Mouse (Mus musculus) stomach, embryonic 14.5 days (tissue): Measurements from ENCODE around the gene Fam234b. TPM values are rescaled to one million over a fixed set of nuclear protein-coding genes. Genes with fewer than 3 reads are reported as not detected.

ENCODE experiments used
- ATAC-seq: fragments of 200-750 bp; cut with Nextera tagmentation; 2 replicates; pipeline ENCODE4 v1.8.0; 2017; ENCODE audit warnings: low read depth, moderate TSS enrichment; ENCODE audit not compliant: insufficient number of reproducible peaks, insufficient read depth, low FRiP score
- H3K27ac ChIP-seq: fragments of 300-500 bp; sonication (generic); 2 replicates; pipeline ENCODE4 v1.5.1; 2014; ENCODE audit warnings: mild to moderate bottlenecking, low read length, moderate library complexity, mixed read lengths
- H3K27me3 ChIP-seq: fragments of 300-500 bp; sonication (generic); 2 replicates; pipeline ENCODE4 v1.6.1; 2014; ENCODE audit warnings: low read length, control low read depth, mixed read lengths; ENCODE audit not compliant: control insufficient read depth, insufficient read depth
- H3K36me3 ChIP-seq: fragments of 300-500 bp; sonication (generic); 2 replicates; pipeline ENCODE4 v1.6.1; 2014; ENCODE audit warnings: mild to moderate bottlenecking, control low read depth, low read length, moderate library complexity, mixed read lengths; ENCODE audit not compliant: control insufficient read depth, insufficient read depth
- H3K4me1 ChIP-seq: fragments of 300-500 bp; sonication (generic); 2 replicates; pipeline ENCODE4 v1.6.1; 2014; ENCODE audit warnings: low read length, control low read depth, mixed read lengths; ENCODE audit not compliant: control insufficient read depth, insufficient read depth
- H3K4me2 ChIP-seq: fragments of 300-500 bp; sonication (generic); replicated peaks from 2 replicates; pipeline ENCODE4 v1.6.1; 2014; ENCODE audit warnings: low read depth, low read length, control low read depth
- H3K4me3 ChIP-seq: fragments of 300-500 bp; sonication (generic); 2 replicates; pipeline ENCODE4 v1.5.1; 2014; ENCODE audit warnings: low read depth, low read length, control low read depth
- H3K9ac ChIP-seq: fragments of 300-500 bp; sonication (generic); replicated peaks from 2 replicates; pipeline ENCODE4 v1.6.1; 2014; ENCODE audit warnings: low read depth, mild to moderate bottlenecking, control low read depth, low read length, moderate library complexity, mixed read lengths
- H3K9me3 ChIP-seq: fragments of 300-500 bp; sonication (generic); 2 replicates; pipeline ENCODE4 v1.6.1; 2016; ENCODE audit warnings: low read depth, low read length, control low read depth; ENCODE audit not compliant: control insufficient read depth
- WGBS: fragments of 180-500 bp; shearing (Covaris S2); extraction: QIAGEN DNeasy Blood & Tissue Kit; methylation state at CpG from one replicate; pipeline ENCODE4 v1.1.7; 2014; 5-methylcytosine and 5-hydroxymethylcytosine counted together
- polyA plus RNA-seq: library from polyadenylated mRNA; unstranded; fragments of >200 nt; fragmentation: Nextera tagmentation; extraction: Ambion mirVana; gene quantifications from 2 replicates; pipeline ENCODE4 v1.2.1, GENCODE M21; 2014

Fam234b gene
- polyA plus RNA-seq, 1 experiment from 2014 or later: 26.2 TPM

DNA sequence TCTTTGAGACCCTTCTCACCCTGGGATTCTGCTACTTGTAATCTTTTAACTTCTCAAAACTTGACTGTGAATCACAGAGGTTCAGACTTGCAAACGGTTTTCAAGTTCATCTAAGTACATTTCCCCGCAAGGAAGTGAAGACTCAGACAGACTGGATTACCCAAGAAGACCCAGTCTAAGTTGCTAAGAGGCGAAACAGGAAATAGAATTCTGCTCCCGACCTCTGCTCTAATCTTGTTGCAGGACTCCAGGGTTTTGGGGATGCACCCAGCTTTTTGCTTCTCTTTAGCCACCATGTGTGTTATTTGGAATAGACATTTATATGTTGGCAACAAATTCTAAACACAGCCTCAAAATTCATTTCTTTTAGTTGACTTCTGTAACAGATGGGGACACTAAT is 36.4 kb upstream of the Fam234b start:
- peaks cover 5% of the 10 kb centered on the region; the same call in 1 of the 2 replicates for H3K4me1 ChIP-seq
- H3K4me2 ChIP-seq: no peak overlapping the region
- no peaks in the 10 kb centered on the region for H3K36me3 ChIP-seq
- no peak overlapping the region for H3K9ac ChIP-seq
- H3K27me3 ChIP-seq: no peaks in the 10 kb centered on the region
- no peaks in the 10 kb centered on the region for H3K9me3 ChIP-seq
- no peak for ATAC-seq
- WGBS: 57% methylated on average over 4 of the region's 4 CpGs
- H3K27ac ChIP-seq: no peak overlapping the region
- H3K4me3 ChIP-seq: no peak overlapping the region

GRCm38 (mm10) chr6:135162311-135162710 is 35.5 kb upstream of the Fam234b start:
- no peak overlapping the region for H3K27ac ChIP-seq
- no peak overlapping the region for H3K4me2 ChIP-seq
- H3K4me3 ChIP-seq: no peak overlapping the region
- no peaks in the 10 kb centered on the region for H3K27me3 ChIP-seq
- WGBS: 85% methylated on average over 3 of the region's 3 CpGs
- ATAC-seq: no peak
- no peak overlapping the region for H3K9ac ChIP-seq
- no peaks in the 10 kb centered on the region for H3K36me3 ChIP-seq
- H3K9me3 ChIP-seq: no peaks in the 10 kb centered on the region
- H3K4me1 ChIP-seq: peaks cover 5% of the 10 kb centered on the region; the same call in 1 of the 2 replicates

- Histone ChIP-seq H3K27ac (no peak overlapping the region), H3K9ac (no peak overlapping the region), H3K27me3 (no peaks in the 10 kb centered on the region), H3K9me3 (no peaks in the 10 kb centered on the region), H3K4me1 (peaks cover 5% of the 10 kb centered on the region; the same call in 1 of the 2 replicates), H3K4me3 (no peak overlapping the region), H3K36me3 (no peaks in the 10 kb centered on the region), H3K4me2 (no peak overlapping the region)
- ATAC-seq: no peak
- 63% methylated on average over 4 of the region's 4 CpGs for WGBS
These were observed 34.9 kb upstream of the Fam234b start for GRCm38 (mm10) chr6:135162861-135163260.

- Histone ChIP-seq H3K9ac (no peak overlapping the region), H3K4me3 (no peak overlapping the region), H3K36me3 (no peaks in the 10 kb centered on the region), H3K4me1 (peaks cover 5% of the 10 kb centered on the region; the same call in 1 of the 2 replicates), H3K27me3 (no peaks in the 10 kb centered on the region), H3K27ac (no peak overlapping the region), H3K4me2 (no peak overlapping the region), H3K9me3 (no peaks in the 10 kb centered on the region)
- WGBS: 56% methylated on average over 3 of the region's 3 CpGs
- no peak for ATAC-seq
These were observed 32.6 kb upstream of the Fam234b start for GRCm38 (mm10) chr6:135165191-135165590.

DNA sequence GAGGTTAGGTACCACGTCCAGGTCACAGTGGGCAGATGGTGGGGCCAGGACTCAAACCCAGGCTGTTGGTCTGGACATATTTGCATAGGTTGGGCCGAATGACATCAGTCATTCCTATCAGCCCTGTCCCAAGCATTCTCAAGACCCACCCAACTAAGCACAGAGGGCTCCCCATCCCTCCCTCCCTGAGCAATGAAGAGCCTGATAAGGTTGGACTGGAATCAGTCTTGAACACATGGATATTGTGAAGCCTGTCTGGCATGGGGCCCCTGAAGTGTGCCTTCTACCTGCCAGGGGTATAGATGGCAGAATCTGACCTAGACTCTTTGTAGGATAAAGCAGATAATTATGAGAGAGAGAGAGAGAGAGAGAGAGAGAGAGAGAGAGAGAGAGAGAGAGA is 32.1 kb upstream of the Fam234b start:
- Histone ChIP-seq H3K4me3 (no peak overlapping the region), H3K4me1 (peaks cover 5% of the 10 kb centered on the region; the same call in 1 of the 2 replicates), H3K9me3 (no peaks in the 10 kb centered on the region), H3K36me3 (no peaks in the 10 kb centered on the region), H3K9ac (no peak overlapping the region), H3K27ac (no peak overlapping the region), H3K27me3 (no peaks in the 10 kb centered on the region), H3K4me2 (no peak overlapping the region)
- 64% methylated on average over 2 of the region's 2 CpGs for WGBS
- no peak; the same call in 1 of the 2 replicates for ATAC-seq

DNA sequence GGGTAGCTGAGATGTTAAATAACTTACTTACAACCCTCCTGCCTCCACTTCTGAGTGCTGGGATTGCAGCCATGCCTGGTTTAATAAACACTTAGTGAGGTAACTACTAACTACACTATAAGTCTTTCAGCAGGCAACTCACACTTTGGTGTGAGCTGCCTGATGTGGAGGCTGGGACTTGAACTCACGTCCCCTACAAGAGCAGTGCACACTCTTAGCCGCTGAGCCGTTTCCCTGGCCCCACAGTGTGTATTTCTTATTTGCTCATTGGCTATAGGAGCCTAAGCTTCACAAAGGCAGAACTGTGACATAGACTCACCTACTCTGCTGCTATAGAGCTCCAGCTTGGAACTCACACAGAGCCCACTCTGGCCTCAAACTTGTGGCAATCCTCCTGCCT is 31.5 kb upstream of the Fam234b start:
- H3K36me3 ChIP-seq: no peaks in the 10 kb centered on the region
- WGBS: 89% methylated on average over 3 of the region's 3 CpGs
- H3K4me1 ChIP-seq: peaks cover 5% of the 10 kb centered on the region; the same call in 1 of the 2 replicates
- ATAC-seq: no peak
- H3K4me3 ChIP-seq: no peak overlapping the region
- H3K9ac ChIP-seq: no peak overlapping the region
- H3K27ac ChIP-seq: no peak overlapping the region
- no peaks in the 10 kb centered on the region for H3K9me3 ChIP-seq
- no peaks in the 10 kb centered on the region for H3K27me3 ChIP-seq
- H3K4me2 ChIP-seq: no peak overlapping the region

DNA sequence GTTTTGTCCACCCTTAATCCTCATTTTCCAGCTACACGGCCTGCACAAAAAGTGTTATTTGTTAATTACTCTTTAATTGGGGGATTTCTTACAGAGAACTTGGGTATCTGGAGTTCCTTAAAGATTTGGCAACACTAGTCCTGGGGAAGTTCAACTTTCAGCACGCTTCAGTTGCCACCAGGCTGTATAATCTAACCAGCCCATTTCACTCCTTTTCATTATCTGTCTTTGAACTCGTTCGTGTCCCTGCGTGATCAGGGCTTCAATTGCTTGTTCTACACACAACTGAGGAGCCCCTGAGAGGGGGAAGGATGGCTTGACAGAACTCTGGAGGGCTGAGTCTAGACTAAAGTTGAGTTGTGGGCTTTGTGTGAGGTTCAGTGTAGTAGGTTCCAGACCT is 31.1 kb upstream of the Fam234b start:
- Histone ChIP-seq H3K27ac (no peak overlapping the region), H3K4me2 (peak overlapping the region; percentile 80; the same call in 1 of the 2 replicates), H3K9me3 (no peaks in the 10 kb centered on the region), H3K4me1 (peaks cover 5% of the 10 kb centered on the region; the same call in 1 of the 2 replicates), H3K36me3 (no peaks in the 10 kb centered on the region), H3K4me3 (no peak overlapping the region), H3K27me3 (no peaks in the 10 kb centered on the region), H3K9ac (no peak overlapping the region)
- WGBS: 64% methylated on average over 5 of the region's 5 CpGs
- no peak for ATAC-seq

- no peaks in the 10 kb centered on the region for H3K36me3 ChIP-seq
- H3K27ac ChIP-seq: peak overlapping the region; percentile 76
- peak overlapping the region; percentile 80 for H3K4me2 ChIP-seq
- ATAC-seq: peak; percentile 91
- H3K27me3 ChIP-seq: no peaks in the 10 kb centered on the region
- H3K4me3 ChIP-seq: peak overlapping the region; percentile 61
- H3K9me3 ChIP-seq: no peaks in the 10 kb centered on the region
- H3K4me1 ChIP-seq: peaks cover 5% of the 10 kb centered on the region; the same call in 1 of the 2 replicates
- WGBS: 5% methylated on average over 44 of the region's 46 CpGs
- peak overlapping the region; percentile 69 for H3K9ac ChIP-seq
These were observed 30.1 kb upstream of the Fam234b start for GRCm38 (mm10) chr6:135167380-135168311.
